Mouse (Mus musculus): ENCODE results near the gene H2al1g. TPM values are rescaled to one million over a fixed set of nuclear protein-coding genes. Genes with fewer than 3 reads are reported as not detected.

Gene H2al1g
- not detected in 2 replicates for polyA plus RNA-seq (2012; rRNA removed; ENCODE audit: low replicate concordance)

GRCm38 (mm10) chrX:11317956-11318355 is at the start of gene H2al1g:
H2al1g (plus strand) TSS chrX:11318256.

GRCm38 (mm10) chrX:11298957-11299356 is 19.1 kb upstream of the H2al1g start, which contains the start of gene H2al1a:
H2al1a (plus strand) TSS chrX:11299257.

DNA sequence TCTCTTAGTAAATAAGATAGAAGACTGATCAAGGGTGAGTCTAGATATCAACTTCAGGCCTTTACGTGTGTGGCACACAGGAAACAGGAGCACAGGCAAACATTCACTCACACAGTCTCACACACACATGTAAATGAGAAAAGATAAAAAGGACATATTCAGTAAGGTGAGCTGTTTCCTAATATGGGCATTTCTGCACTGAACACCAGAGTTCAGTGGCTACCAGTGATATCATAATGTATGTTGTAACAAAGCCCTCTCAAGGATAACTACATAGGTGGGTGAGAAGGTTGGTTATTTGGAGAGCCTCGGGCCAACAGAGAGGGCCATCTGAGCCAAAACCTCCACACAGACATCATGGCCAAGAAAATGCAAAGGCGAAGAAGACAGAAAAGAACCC is 15.9 kb upstream of the H2al1g start, which contains the start of gene H2al1b:
TSS of gene H2al1b (plus strand) at position 301 of the 400 bp plus-strand sequence.

GRCm38 (mm10) chrX:11305355-11305754 is 12.7 kb upstream of the H2al1g start, which contains the start of gene H2al1c:
H2al1c (plus strand) TSS chrX:11305655.

GRCm38 (mm10) chrX:11308524-11308923 is 9.5 kb upstream of the H2al1g start, which contains the start of gene H2al1d:
H2al1d (plus strand) TSS chrX:11308824.

DNA sequence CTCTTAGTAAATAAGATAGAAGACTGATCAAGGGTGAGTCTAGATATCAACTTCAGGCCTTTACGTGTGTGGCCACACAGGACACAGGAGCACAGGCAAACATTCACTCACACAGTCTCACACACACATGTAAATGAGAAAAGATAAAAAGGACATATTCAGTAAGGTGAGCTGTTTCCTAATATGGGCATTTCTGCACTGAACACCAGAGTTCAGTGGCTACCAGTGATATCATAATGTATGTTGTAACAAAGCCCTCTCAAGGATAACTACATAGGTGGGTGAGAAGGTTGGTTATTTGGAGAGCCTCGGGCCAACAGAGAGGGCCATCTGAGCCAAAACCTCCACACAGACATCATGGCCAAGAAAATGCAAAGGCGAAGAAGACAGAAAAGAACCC is 6.4 kb upstream of the H2al1g start, which contains the start of gene H2al1e:
TSS of gene H2al1e (plus strand) at position 301 of the 400 bp plus-strand sequence.

DNA sequence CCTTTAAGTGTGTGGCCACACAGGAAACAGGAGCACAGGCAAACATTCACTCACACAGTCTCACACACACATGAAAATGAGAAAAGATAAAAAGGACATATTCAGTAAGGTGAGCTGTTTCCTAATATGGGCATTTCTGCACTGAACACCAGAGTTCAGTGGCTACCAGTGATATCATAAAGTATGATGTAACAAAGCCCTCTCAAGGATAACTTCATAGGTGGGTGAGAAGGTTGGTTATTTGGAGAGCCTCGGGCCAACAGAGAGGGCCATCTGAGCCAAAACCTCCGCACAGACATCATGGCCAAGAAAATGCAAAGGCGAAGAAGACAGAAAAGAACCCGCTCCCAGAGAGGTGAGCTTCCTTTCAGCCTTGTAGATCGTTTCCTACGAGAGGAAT is 3.2 kb upstream of the H2al1g start, which contains the start of gene H2al1f:
TSS of gene H2al1f (plus strand) at position 301 of the 400 bp plus-strand sequence.

GRCm38 (mm10) chrX:11321192-11321591 is 3.1 kb downstream of the H2al1g start, which contains the start of gene H2al1h:
H2al1h (plus strand) TSS chrX:11321492.

GRCm38 (mm10) chrX:11324359-11324758 is 6.3 kb downstream of the H2al1g start, which contains the start of gene H2al1i:
H2al1i (plus strand) TSS chrX:11324659.

DNA sequence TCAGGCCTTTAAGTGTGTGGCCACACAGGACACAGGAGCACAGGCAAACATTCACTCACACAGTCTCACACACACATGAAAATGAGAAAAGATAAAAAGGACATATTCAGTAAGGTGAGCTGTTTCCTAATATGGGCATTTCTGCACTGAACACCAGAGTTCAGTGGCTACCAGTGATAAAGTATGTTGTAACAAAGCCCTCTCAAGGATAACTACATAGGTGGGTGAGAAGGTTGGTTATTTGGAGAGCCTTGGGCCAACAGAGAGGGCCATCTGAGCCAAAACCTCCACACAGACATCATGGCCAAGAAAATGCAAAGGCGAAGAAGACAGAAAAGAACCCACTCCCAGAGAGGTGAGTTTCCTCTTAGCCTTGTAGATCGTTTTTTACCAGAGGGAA is 9.5 kb downstream of the H2al1g start, which contains the start of gene H2al1j:
TSS of gene H2al1j (plus strand) at position 301 of the 400 bp plus-strand sequence.

Other genes starting within 250 kb of the H2al1g start
- not detected in 2 replicates for gene H2al1a, start 19.0 kb upstream of the H2al1g start, polyA plus RNA-seq (2012; rRNA removed; ENCODE audit: low replicate concordance)
- gene H2al1b, start 15.8 kb upstream of the H2al1g start, polyA plus RNA-seq (2012; rRNA removed; ENCODE audit: low replicate concordance), result not detected in 2 replicates
- not detected in 2 replicates for gene H2al1c, start 12.6 kb upstream of the H2al1g start, polyA plus RNA-seq (2012; rRNA removed; ENCODE audit: low replicate concordance)
- not detected in 2 replicates for gene H2al1d, start 9.4 kb upstream of the H2al1g start, polyA plus RNA-seq (2012; rRNA removed; ENCODE audit: low replicate concordance)
- not detected in 2 replicates for gene H2al1e, start 6.3 kb upstream of the H2al1g start, polyA plus RNA-seq (2012; rRNA removed; ENCODE audit: low replicate concordance)
- not detected in 2 replicates for gene H2al1f, start 3.1 kb upstream of the H2al1g start, polyA plus RNA-seq (2012; rRNA removed; ENCODE audit: low replicate concordance)
- not detected in 2 replicates for gene H2al1h, start 3.2 kb downstream of the H2al1g start, polyA plus RNA-seq (2012; rRNA removed; ENCODE audit: low replicate concordance)
- gene H2al1i, start 6.4 kb downstream of the H2al1g start, polyA plus RNA-seq (2012; rRNA removed; ENCODE audit: low replicate concordance), result not detected in 2 replicates
- gene H2al1j, start 9.6 kb downstream of the H2al1g start, polyA plus RNA-seq (2012; rRNA removed; ENCODE audit: low replicate concordance), result not detected in 2 replicates